Mouse (Mus musculus): ENCODE results near the gene Sdad1.

- TF ChIP-seq POLR2A (IDR thresholded peaks at IDR 0.05; ENCODE audit: borderline replicate concordance, insufficient read depth, low read length) (no peak), CTCF (IDR thresholded peaks at IDR 0.05; ENCODE audit: borderline replicate concordance, insufficient read depth, low read depth, low read length) (no peak)
Measured at GRCm38 (mm10) chr5:92327929-92328328, 17.6 kb upstream of the Sdad1 start, which contains the start of gene Cxcl9.

All from cerebellum, adult 2 months (tissue).